Mouse (Mus musculus) CH12.LX (cell line): Measurements from ENCODE around the gene Gm9964. TPM values are rescaled to one million over a fixed set of nuclear protein-coding genes. Genes with fewer than 3 reads are reported as not detected.

Experiments
- DNase-seq: peaks from one replicate; pipeline ENCODE4 v3.0.0-alpha.2; 2013; ENCODE audit errors: extremely low read depth
- H3K27ac ChIP-seq: 2 replicates; pipeline ENCODE4 v1.5.1; 2012; ENCODE audit warnings: low read depth, mild to moderate bottlenecking, control low read depth, moderate library complexity; ENCODE audit not compliant: insufficient read depth
- H3K27me3 ChIP-seq: replicated peaks from 2 replicates; pipeline ENCODE3; 2012; ENCODE audit warnings: inconsistent platforms
- H3K36me3 ChIP-seq, 2 experiments: replicated peaks in 1 of 2; 2 replicates each; pipeline versions ENCODE3 to v1.6.1; 2012; ENCODE audit warnings: inconsistent platforms in 1 of 2, low read length in 1 of 2, mild to moderate bottlenecking in 1 of 2, mixed read lengths in 1 of 2, moderate library complexity in 1 of 2; ENCODE audit not compliant: control insufficient read depth in 1 of 2, insufficient read depth in 1 of 2
- H3K4me1 ChIP-seq, 2 experiments: 2 replicates each; pipeline ENCODE4 v1.6.1; 2012; ENCODE audit warnings: inconsistent platforms in 1 of 2, moderate library complexity in 1 of 2; ENCODE audit not compliant: insufficient read depth in 2 of 2, control insufficient read depth in 1 of 2
- H3K4me2 ChIP-seq: 2 replicates; pipeline ENCODE4 v1.6.1; 2012; ENCODE audit warnings: low read depth, mild to moderate bottlenecking, control low read depth; ENCODE audit not compliant: poor library complexity, insufficient read depth, severe bottlenecking
- H3K4me3 ChIP-seq, 3 experiments: fragments of 150-350 bp in 1 of 3; sonication (generic) in 1 of 3; replicated peaks in 1 of 3; 2 replicates each; pipeline versions ENCODE3 to v1.5.1; 2011 to 2012; ENCODE audit warnings: low read depth in 2 of 3, low read length in 2 of 3, mild to moderate bottlenecking in 2 of 3, moderate library complexity in 2 of 3, control low read depth in 1 of 3, improper control_type of control experiment in 1 of 3, inconsistent platforms in 1 of 3, mixed read lengths in 1 of 3; ENCODE audit not compliant: poor library complexity in 1 of 3
- H3K79me2 ChIP-seq: replicated peaks from 2 replicates; pipeline ENCODE4 v1.6.1; 2012; ENCODE audit warnings: mild to moderate bottlenecking, moderate library complexity; ENCODE audit not compliant: control insufficient read depth, poor library complexity, insufficient read depth, severe bottlenecking; ENCODE audit errors: extremely low read depth
- H3K9ac ChIP-seq: 2 replicates; pipeline ENCODE4 v1.6.1; 2012; ENCODE audit warnings: low read depth, mild to moderate bottlenecking, control low read depth, moderate library complexity; ENCODE audit not compliant: insufficient read depth
- H3K9me3 ChIP-seq: replicated peaks from 2 replicates; pipeline ENCODE3; 2012; ENCODE audit warnings: low read length, inconsistent platforms, mixed read lengths
- BHLHE40 ChIP-seq: IDR thresholded peaks from 2 replicates; pipeline ENCODE4 v1.6.1; 2011; ENCODE audit warnings: mild to moderate bottlenecking, low read depth, low read length, improper control_type of control experiment
- CHD1 ChIP-seq: IDR thresholded peaks from 2 replicates; pipeline ENCODE4 v1.6.1; 2012; ENCODE audit warnings: low read depth, low read length, improper control_type of control experiment, inconsistent platforms
- CHD2 ChIP-seq: IDR thresholded peaks from 2 replicates; pipeline ENCODE4 v1.6.1; 2011; ENCODE audit warnings: low read length, improper control_type of control experiment
- CTCF ChIP-seq, 2 experiments: IDR thresholded peaks in 1 of 2; conservative IDR thresholded peaks in 1 of 2; 2 replicates each; pipeline ENCODE4 v1.5.1; 2011 to 2012; ENCODE audit warnings: low read depth in 2 of 2, low read length in 2 of 2, improper control_type of control experiment in 1 of 2, inconsistent platforms in 1 of 2, mild to moderate bottlenecking in 1 of 2, moderate library complexity in 1 of 2
- E2F4 ChIP-seq: IDR thresholded peaks from 2 replicates; pipeline ENCODE4 v1.6.1; 2011; ENCODE audit warnings: low read depth, low read length, improper control_type of control experiment; ENCODE audit not compliant: insufficient replicate concordance
- ELF1 ChIP-seq: IDR thresholded peaks from 2 replicates; pipeline ENCODE4 v1.6.1; 2014; ENCODE audit warnings: low read depth, mild to moderate bottlenecking, inconsistent platforms, low read length, improper control_type of control experiment
- EP300 ChIP-seq: IDR thresholded peaks from 2 replicates; pipeline ENCODE4 v1.6.1; 2011; ENCODE audit warnings: low read length, improper control_type of control experiment
- HCFC1 ChIP-seq: IDR thresholded peaks from 2 replicates; pipeline ENCODE4 v1.6.1; 2012; ENCODE audit warnings: low read depth, mild to moderate bottlenecking, inconsistent platforms, low read length, improper control_type of control experiment
- IRF4 ChIP-seq: IDR thresholded peaks from 2 replicates; pipeline ENCODE4 v1.6.1; 2014; ENCODE audit warnings: low read depth, mild to moderate bottlenecking, inconsistent platforms, low read length, improper control_type of control experiment
- MAX ChIP-seq: IDR thresholded peaks from 2 replicates; pipeline ENCODE4 v1.6.1; 2011; ENCODE audit warnings: low read length, improper control_type of control experiment
- MAZ ChIP-seq: IDR thresholded peaks from 2 replicates; pipeline ENCODE4 v1.6.1; 2012; ENCODE audit warnings: low read depth, mild to moderate bottlenecking, inconsistent platforms, low read length, improper control_type of control experiment, moderate library complexity
- MEF2A ChIP-seq: IDR thresholded peaks from 2 replicates; pipeline ENCODE4 v1.6.1; 2014; ENCODE audit warnings: low read depth, mild to moderate bottlenecking, inconsistent platforms, low read length, improper control_type of control experiment, borderline replicate concordance
- MXI1 ChIP-seq: IDR thresholded peaks from 2 replicates; pipeline ENCODE4 v1.6.1; 2011; ENCODE audit warnings: mild to moderate bottlenecking, low read depth, low read length, improper control_type of control experiment
- NELFE ChIP-seq: IDR thresholded peaks from 2 replicates; pipeline ENCODE4 v1.6.1; 2011; ENCODE audit warnings: low read depth, low read length, improper control_type of control experiment
- NRF1 ChIP-seq: IDR thresholded peaks from 2 replicates; pipeline ENCODE4 v1.6.1; 2014; ENCODE audit warnings: low read depth, mild to moderate bottlenecking, inconsistent platforms, low read length, improper control_type of control experiment, moderate library complexity
- PAX5 ChIP-seq: IDR thresholded peaks from 2 replicates; pipeline ENCODE4 v1.6.1; 2012; ENCODE audit warnings: low read length, inconsistent platforms, mixed read lengths
- POLR2A ChIP-seq: IDR thresholded peaks from 2 replicates; pipeline ENCODE4 v1.6.1; 2011; ENCODE audit warnings: low read depth, mild to moderate bottlenecking, improper control_type of control experiment, low read length
- POLR2AphosphoS2 ChIP-seq: IDR thresholded peaks from 2 replicates; pipeline ENCODE4 v1.6.1; 2011; ENCODE audit warnings: low read depth, low read length, improper control_type of control experiment
- RCOR1 ChIP-seq: conservative IDR thresholded peaks from 2 replicates; pipeline ENCODE4 v1.6.1; 2012; ENCODE audit warnings: low read depth, mild to moderate bottlenecking, inconsistent platforms, low read length, improper control_type of control experiment
- SIN3A ChIP-seq: IDR thresholded peaks from 2 replicates; pipeline ENCODE4 v1.6.1; 2012; ENCODE audit warnings: low read length, improper control_type of control experiment, inconsistent platforms
- SMC3 ChIP-seq: IDR thresholded peaks from 2 replicates; pipeline ENCODE4 v1.6.1; 2011; ENCODE audit warnings: low read depth, low read length, improper control_type of control experiment
- TBP ChIP-seq: conservative IDR thresholded peaks from 2 replicates; pipeline ENCODE4 v1.6.1; 2011; ENCODE audit warnings: low read depth, low read length, improper control_type of control experiment
- TCF12 ChIP-seq: IDR thresholded peaks from 2 replicates; pipeline ENCODE4 v1.6.1; 2014; ENCODE audit warnings: low read depth, mild to moderate bottlenecking, inconsistent platforms, low read length, improper control_type of control experiment
- UBTF ChIP-seq: IDR thresholded peaks from 2 replicates; pipeline ENCODE4 v1.6.1; 2012; ENCODE audit warnings: low read depth, mild to moderate bottlenecking, inconsistent platforms, low read length, improper control_type of control experiment, moderate library complexity
- USF1 ChIP-seq: IDR thresholded peaks from 2 replicates; pipeline ENCODE4 v1.6.1; 2014; ENCODE audit warnings: low read depth, mild to moderate bottlenecking, inconsistent platforms, low read length, improper control_type of control experiment
- USF2 ChIP-seq: conservative IDR thresholded peaks from 2 replicates; pipeline ENCODE4 v1.6.1; 2011; ENCODE audit warnings: low read depth, low read length, improper control_type of control experiment
- ZKSCAN1 ChIP-seq: IDR thresholded peaks from 2 replicates; pipeline ENCODE4 v1.6.1; 2012; ENCODE audit warnings: low read depth, inconsistent platforms, low read length, improper control_type of control experiment, borderline replicate concordance
- ZMIZ1 ChIP-seq: IDR thresholded peaks from 2 replicates; pipeline ENCODE4 v1.6.1; 2012; ENCODE audit warnings: low read depth, mild to moderate bottlenecking, inconsistent platforms, low read length, improper control_type of control experiment
- dilution Hi-C: fragments of 300-500 bp; cut with MboI; formaldehyde crosslinking; loops from 2 replicates; pipeline ENCODE4 v1.14.3; 2020; ENCODE audit warnings: low sequenced_read_pairs; ENCODE audit not compliant: extremely low pct_unique_long_range_greater_than_20kb, extremely low pct_ligation_motif_present
- in situ Hi-C: fragments of 300-500 bp; cut with MboI; formaldehyde crosslinking; loops from 3 replicates; pipeline ENCODE4 v1.14.3; 2019; ENCODE audit warnings: low sequenced_read_pairs, low pct_ligation_motif_present, low pct_unique_long_range_greater_than_20kb, mixed read lengths
- polyA plus RNA-seq: library from polyadenylated mRNA; unstranded; fragments of >175 nt; gene quantifications from 2 replicates; pipeline ENCODE4 v1.2.1, GENCODE M21; 2012; ENCODE audit warnings: low read depth; ENCODE audit not compliant: insufficient read length
- total RNA-seq, 2 experiments: library from RNA; depleted of rRNA; stranded (reverse); fragments of 300-350 nt in 1 of 2; fragments of >200 nt in 1 of 2; gene quantifications; 2 replicates each; pipeline ENCODE4 v1.2.3; 2012 to 2014

Gene Gm9964
- total RNA-seq (2012; rRNA removed) (not detected in 2 replicates), total RNA-seq (2014; rRNA removed) (not detected in 2 replicates), polyA plus RNA-seq (not detected in 2 replicates)

GRCm38 (mm10) chr11:79296856-79297491 is at the start of gene Gm9964:
Gene Gm9964, minus strand, starts transcription at chr11:79296906.
- Histone ChIP-seq H3K27ac (no peak within 1 kb of the TSS), H3K79me2 (no peaks in the 10 kb centered on the region), H3K36me3 (no peaks in the 10 kb centered on the region), H3K27me3 (no peaks in the 10 kb centered on the region), H3K4me3 (no peak within 1 kb of the TSS), H3K4me2 (no peak within 1 kb of the TSS), H3K4me1 (peaks cover 6 to 15% of the 10 kb centered on the region in 2 experiments; a peak in 3 of 4 replicates), H3K9ac (no peak within 1 kb of the TSS), H3K9me3 (no peaks in the 10 kb centered on the region)
- in situ Hi-C loops = no loop called here
- dilution Hi-C loops = no loop called here
- no peak for DNase-seq
- no peak for TF ChIP-seq UBTF
- TF ChIP-seq ELF1 = no peak
- TF ChIP-seq POLR2AphosphoS2 = no peak
- no peak for TF ChIP-seq NELFE
- no peak for TF ChIP-seq USF1
- no peak for TF ChIP-seq TBP
- no peak for TF ChIP-seq RCOR1
- TF ChIP-seq MAX = no peak
- TF ChIP-seq ZMIZ1 = no peak
- no peak for TF ChIP-seq IRF4
- TF ChIP-seq TCF12 = no peak
- TF ChIP-seq MAZ = no peak
- TF ChIP-seq PAX5 = no peak

GRCm38 (mm10) chr11:79339808-79340781 is 43.4 kb upstream of the Gm9964 start:
- dilution Hi-C loops = no loop called here
- Histone ChIP-seq H3K4me3 (peak overlapping the region; percentile 72 to 78 (median 73)), H3K27ac (no peak overlapping the region), H3K9me3 (peaks cover 5% of the 10 kb centered on the region), H3K9ac (peak overlapping the region; percentile 85), H3K4me2 (peak overlapping the region; percentile 73), H3K27me3 (no peaks in the 10 kb centered on the region), H3K79me2 (peaks cover 4% of the 10 kb centered on the region; the same call in 1 of the 2 replicates), H3K4me1 (peaks cover 2 to 19% of the 10 kb centered on the region in 2 experiments; a peak in 3 of 4 replicates), H3K36me3 (peaks cover 0 to 20% of the 10 kb centered on the region in 2 experiments)
- in situ Hi-C loops = no loop called here
- peak; percentile 46 for DNase-seq
- TF ChIP-seq ZKSCAN1 (no peak), MAZ (no peak), USF1 (no peak), SMC3 (no peak), POLR2AphosphoS2 (no peak), HCFC1 (no peak), BHLHE40 (no peak), NRF1 (no peak), MXI1 (peak; percentile 20), CTCF (conservative IDR thresholded peaks at IDR 0.05 in 1 of 2, IDR thresholded peaks at IDR 0.05 in 1 of 2; ENCODE audit: low read depth in 2 of 2, low read length in 2 of 2) (0 out of 4 replicates have a peak, but pooled peaks of 1 of the 2 experiments have one; percentile 1), ELF1 (no peak), E2F4 (no peak), UBTF (no peak; the same call in 1 of the 2 replicates), TBP (no peak), ZMIZ1 (no peak), SIN3A (peak; percentile 62), CHD1 (no peak), EP300 (no peak), CHD2 (peak; percentile 77), IRF4 (0 out of 2 replicates have a peak, but pooled peaks have one; percentile 33), MEF2A (no peak), PAX5 (no peak), USF2 (no peak), POLR2A (no peak)
